Mouse (Mus musculus) olfactory bulb, adult 2 months (tissue): ENCODE results near the gene Cfb.

ENCODE experiments used
- CTCF ChIP-seq: fragments of 200-500 bp; IDR thresholded peaks from 2 replicates; pipeline ENCODE4 v1.5.1; 2012; ENCODE audit warnings: low read depth, mild to moderate bottlenecking, low read length, moderate library complexity; ENCODE audit not compliant: insufficient read depth
- POLR2A ChIP-seq: fragments of 200-500 bp; IDR thresholded peaks from 2 replicates; pipeline ENCODE4 v1.6.1; 2012; ENCODE audit warnings: mild to moderate bottlenecking, low read depth, low read length, moderate library complexity; ENCODE audit not compliant: insufficient read depth

DNA sequence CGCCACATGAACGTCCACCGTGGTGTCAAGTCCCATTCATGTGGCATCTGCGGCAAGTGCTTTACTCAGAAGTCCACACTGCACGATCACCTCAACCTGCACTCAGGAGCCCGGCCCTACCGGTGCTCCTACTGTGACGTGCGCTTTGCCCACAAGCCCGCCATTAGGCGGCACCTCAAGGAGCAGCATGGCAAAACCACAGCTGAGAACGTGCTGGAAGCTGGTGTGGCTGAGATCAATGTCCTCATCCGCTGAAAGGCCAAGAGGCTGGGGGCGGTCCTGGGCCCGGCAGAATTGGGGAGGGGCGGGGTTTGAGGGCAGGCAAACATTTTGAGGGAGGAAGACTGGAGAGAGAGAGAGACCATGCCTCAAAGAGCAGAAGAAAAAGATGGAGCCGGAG, 34.0 kb upstream of the Cfb start:
- no peak for TF ChIP-seq POLR2A
- no peak for TF ChIP-seq CTCF
